Mouse (Mus musculus) C2C12 (cell line): Measurements from ENCODE around the gene Tctex1d4.

Experiments
- CTCF ChIP-seq: IDR thresholded peaks from one replicate; pipeline ENCODE4 v1.5.1; 2011; ENCODE audit not compliant: control insufficient read depth, insufficient read depth, insufficient read length
- FOSL1 ChIP-seq: IDR thresholded peaks from one replicate; pipeline ENCODE4 v1.8.0; 2011; ENCODE audit warnings: mild to moderate bottlenecking, low read length; ENCODE audit not compliant: poor library complexity, insufficient read depth, severe bottlenecking

- TF ChIP-seq FOSL1 (no peak), CTCF (peak; percentile 77)
These were observed 5.9 kb upstream of the Tctex1d4 start for GRCm38 (mm10) chr4:117120445-117121414.
